Mouse (Mus musculus) liver, postnatal 0 days (tissue): Measurements from ENCODE around the gene Ier5l. TPM values are rescaled to one million over a fixed set of nuclear protein-coding genes. Genes with fewer than 3 reads are reported as not detected.

ENCODE experiments used
- ATAC-seq: fragments of 200-750 bp; cut with Nextera tagmentation; 2 replicates; pipeline ENCODE4 v1.8.0; 2017; ENCODE audit warnings: mild to moderate bottlenecking, moderate library complexity
- DNase-seq: peaks from one replicate; pipeline ENCODE4 v3.0.0-alpha.2; 2016
- H3K27ac ChIP-seq: fragments of 300-500 bp; sonication (generic); 2 replicates; pipeline ENCODE4 v1.5.1; 2014; ENCODE audit warnings: antibody characterized with exemption, moderate library complexity, mild to moderate bottlenecking, low read depth
- H3K27me3 ChIP-seq: fragments of 300-500 bp; sonication (generic); 2 replicates; pipeline ENCODE4 v1.6.1; 2014; ENCODE audit warnings: low read length, control low read depth, mixed read lengths; ENCODE audit not compliant: insufficient read depth
- H3K36me3 ChIP-seq: fragments of 300-500 bp; sonication (generic); replicated peaks from 2 replicates; pipeline ENCODE4 v1.6.1; 2014; ENCODE audit warnings: mild to moderate bottlenecking, control low read depth, low read length, moderate library complexity, mixed read lengths; ENCODE audit not compliant: insufficient read depth
- H3K4me1 ChIP-seq: fragments of 300-500 bp; sonication (generic); 2 replicates; pipeline ENCODE4 v1.6.1; 2014; ENCODE audit warnings: antibody characterized with exemption, mild to moderate bottlenecking, control low read depth; ENCODE audit not compliant: insufficient read depth
- H3K4me2 ChIP-seq: fragments of 300-500 bp; sonication (generic); 2 replicates; pipeline ENCODE4 v1.6.1; 2014; ENCODE audit warnings: low read depth, mild to moderate bottlenecking, low read length, moderate library complexity, mixed read lengths
- H3K4me3 ChIP-seq: fragments of 300-500 bp; sonication (generic); 2 replicates; pipeline ENCODE4 v1.5.1; 2014; ENCODE audit warnings: low read depth, low read length
- H3K9ac ChIP-seq: fragments of 300-500 bp; sonication (generic); replicated peaks from 2 replicates; pipeline ENCODE4 v1.6.1; 2014; ENCODE audit warnings: mild to moderate bottlenecking, moderate library complexity
- H3K9me3 ChIP-seq: fragments of 300-500 bp; sonication (generic); 2 replicates; pipeline ENCODE4 v1.6.1; 2016; ENCODE audit warnings: mild to moderate bottlenecking, control low read depth, low read length, mixed read lengths
- CTCF ChIP-seq: sonication (generic); IDR thresholded peaks from 2 replicates; pipeline ENCODE4 v1.5.1; 2016; ENCODE audit warnings: antibody characterized with exemption, low read depth
- EP300 ChIP-seq: IDR thresholded peaks from 2 replicates; pipeline ENCODE4 v1.6.1; 2016; ENCODE audit warnings: antibody characterized with exemption, low read depth, mild to moderate bottlenecking
- WGBS: fragments of 180-500 bp; shearing (Covaris S2); extraction: QIAGEN DNeasy Blood & Tissue Kit; methylation state at CpG from one replicate; pipeline ENCODE4 v1.1.7; 2014; ENCODE audit not compliant: insufficient replicate concordance; 5-methylcytosine and 5-hydroxymethylcytosine counted together
- polyA plus RNA-seq: library from polyadenylated mRNA; unstranded; fragments of >200 nt; fragmentation: Nextera tagmentation; extraction: Ambion mirVana; gene quantifications from 2 replicates; pipeline ENCODE4 v1.2.1, GENCODE M21; 2015

Ier5l gene
- polyA plus RNA-seq, 1 experiment from 2014 or later: 0.31 TPM

DNA sequence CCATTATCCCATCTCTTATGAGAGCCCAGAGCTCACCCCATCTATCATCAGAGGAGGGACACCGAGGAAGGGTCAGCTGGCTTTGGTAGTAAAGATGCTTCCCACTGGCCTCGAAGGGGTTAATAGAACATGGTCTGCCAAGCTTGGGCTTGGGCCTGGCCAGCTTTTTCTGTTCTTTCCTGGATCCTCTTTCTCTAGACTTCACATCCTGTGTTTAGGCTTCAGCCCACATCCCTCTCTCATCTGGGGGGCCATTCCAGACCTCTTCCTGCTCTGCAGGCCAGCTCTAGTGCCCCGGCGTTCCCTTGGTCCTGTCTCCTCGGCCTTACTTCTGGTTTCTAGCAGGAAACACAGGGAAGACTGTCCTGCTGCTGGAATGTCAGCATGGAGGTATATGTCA is 30.0 kb downstream of the Ier5l start:
- DNase-seq (no peak), ATAC-seq (no peak)
- Histone ChIP-seq H3K9ac (no peak overlapping the region), H3K9me3 (no peaks in the 10 kb centered on the region), H3K36me3 (peaks cover 66% of the 10 kb centered on the region), H3K4me1 (peaks cover 45% of the 10 kb centered on the region), H3K4me3 (no peak overlapping the region), H3K27ac (0 out of 2 replicates have a peak overlapping the region, but pooled peaks have one; percentile 22), H3K4me2 (no peak overlapping the region), H3K27me3 (no peaks in the 10 kb centered on the region)
- TF ChIP-seq EP300: no peak
- no peak for TF ChIP-seq CTCF
- 83% methylated on average over 5 of the region's 5 CpGs for WGBS

- Histone ChIP-seq H3K9me3 (no peaks in the 10 kb centered on the region), H3K27me3 (no peaks in the 10 kb centered on the region), H3K27ac (0 out of 2 replicates have a peak overlapping the region, but pooled peaks have one; percentile 22), H3K36me3 (peaks cover 69% of the 10 kb centered on the region), H3K9ac (no peak overlapping the region; the same call in 1 of the 2 replicates), H3K4me3 (no peak overlapping the region), H3K4me1 (peaks cover 45% of the 10 kb centered on the region), H3K4me2 (no peak overlapping the region)
- ATAC-seq (no peak), DNase-seq (no peak)
- no peak for TF ChIP-seq EP300
- TF ChIP-seq CTCF: no peak
- 74% methylated on average over 4 of the region's 4 CpGs for WGBS
Observed at GRCm38 (mm10) chr2:30443281-30443680, 30.7 kb downstream of the Ier5l start.

- no peak for ATAC-seq
- no peak for TF ChIP-seq CTCF
- TF ChIP-seq EP300: no peak
- peak overlapping the region; percentile 95 for H3K27ac ChIP-seq
- peaks cover 71% of the 10 kb centered on the region for H3K36me3 ChIP-seq
- WGBS: 58% methylated on average over 5 of the region's 5 CpGs
- peak overlapping the region; percentile 45 for H3K9ac ChIP-seq
- H3K27me3 ChIP-seq: no peaks in the 10 kb centered on the region
- H3K4me1 ChIP-seq: peaks cover 45% of the 10 kb centered on the region
- no peaks in the 10 kb centered on the region for H3K9me3 ChIP-seq
- H3K4me3 ChIP-seq: 0 out of 2 replicates have a peak overlapping the region, but pooled peaks have one; percentile 2
- peak overlapping the region; percentile 55 for H3K4me2 ChIP-seq
- no peak for DNase-seq
Observed at GRCm38 (mm10) chr2:30442498-30442890, 31.5 kb downstream of the Ier5l start.

GRCm38 (mm10) chr2:30441518-30442497 is 32.2 kb downstream of the Ier5l start:
- TF ChIP-seq EP300 (no peak; the same call in 1 of the 2 replicates), CTCF (no peak)
- 28% methylated on average over 15 of the region's 15 CpGs for WGBS
- DNase-seq (peak; percentile 79), ATAC-seq (peak; percentile 61)
- Histone ChIP-seq H3K4me1 (peaks cover 45% of the 10 kb centered on the region), H3K4me3 (peak overlapping the region; percentile 11; the same call in 1 of the 2 replicates), H3K4me2 (peak overlapping the region; percentile 55), H3K9me3 (no peaks in the 10 kb centered on the region), H3K27ac (peak overlapping the region; percentile 95), H3K9ac (peak overlapping the region; percentile 45), H3K36me3 (peaks cover 72% of the 10 kb centered on the region), H3K27me3 (no peaks in the 10 kb centered on the region)

DNA sequence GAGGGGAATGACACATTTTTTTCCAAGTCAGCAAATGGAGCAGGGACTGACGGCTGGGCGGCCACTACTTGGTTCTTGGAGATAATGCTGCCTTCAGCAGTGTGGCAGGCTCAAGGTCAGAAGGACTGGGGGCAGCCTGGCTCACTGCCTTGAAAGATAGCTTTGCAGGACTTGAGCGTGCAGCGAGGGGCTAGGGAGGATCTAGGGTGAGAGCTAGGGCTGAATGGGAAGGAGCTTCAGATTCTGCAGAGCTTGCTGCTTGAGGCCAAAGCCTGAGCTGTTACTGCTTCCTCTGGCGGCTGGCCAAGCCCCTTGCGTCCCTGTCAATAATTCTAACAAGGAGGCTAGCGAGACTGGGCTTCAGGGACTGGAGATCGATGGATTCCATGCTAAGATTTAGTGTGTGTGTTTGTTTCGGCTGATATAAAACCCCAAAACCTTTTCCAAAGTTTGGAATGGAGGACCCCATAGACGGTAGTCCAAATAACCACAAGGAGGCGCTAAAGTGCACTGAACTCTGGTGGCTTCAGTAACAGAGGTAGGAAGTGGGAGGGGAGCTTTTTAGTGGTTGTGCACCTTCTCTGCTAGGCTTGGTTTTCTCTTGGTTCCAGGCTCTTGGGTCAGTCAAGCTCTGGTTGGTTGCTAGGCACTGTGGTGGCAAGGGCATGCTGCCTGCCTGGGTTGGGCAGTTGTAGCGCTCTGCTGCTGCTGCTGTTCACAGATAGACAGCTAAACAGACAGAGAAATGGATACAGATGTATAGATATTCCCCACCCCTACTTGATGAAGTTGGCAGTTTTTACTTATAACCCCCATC is 33.1 kb downstream of the Ier5l start:
- H3K4me3 ChIP-seq: 0 out of 2 replicates have a peak overlapping the region, but pooled peaks have one; percentile 11
- no peaks in the 10 kb centered on the region for H3K27me3 ChIP-seq
- H3K36me3 ChIP-seq: peaks cover 69% of the 10 kb centered on the region
- H3K9ac ChIP-seq: peak overlapping the region; percentile 44; the same call in 1 of the 2 replicates
- WGBS: 28% methylated on average over 12 of the region's 12 CpGs
- peak overlapping the region; percentile 95 for H3K27ac ChIP-seq
- H3K9me3 ChIP-seq: no peaks in the 10 kb centered on the region
- TF ChIP-seq CTCF (peak; percentile 89), EP300 (no peak)
- peak overlapping the region; percentile 55 for H3K4me2 ChIP-seq
- ATAC-seq (peak; percentile 63), DNase-seq (peak; percentile 61)
- H3K4me1 ChIP-seq: peaks cover 47% of the 10 kb centered on the region
